Mouse (Mus musculus): ENCODE data around the gene Fermt1. TPM values are rescaled to one million over a fixed set of nuclear protein-coding genes. Genes with fewer than 3 reads are reported as not detected.

The Fermt1 gene
- polyA plus RNA-seq, 1 experiment: 9.1 TPM

DNA sequence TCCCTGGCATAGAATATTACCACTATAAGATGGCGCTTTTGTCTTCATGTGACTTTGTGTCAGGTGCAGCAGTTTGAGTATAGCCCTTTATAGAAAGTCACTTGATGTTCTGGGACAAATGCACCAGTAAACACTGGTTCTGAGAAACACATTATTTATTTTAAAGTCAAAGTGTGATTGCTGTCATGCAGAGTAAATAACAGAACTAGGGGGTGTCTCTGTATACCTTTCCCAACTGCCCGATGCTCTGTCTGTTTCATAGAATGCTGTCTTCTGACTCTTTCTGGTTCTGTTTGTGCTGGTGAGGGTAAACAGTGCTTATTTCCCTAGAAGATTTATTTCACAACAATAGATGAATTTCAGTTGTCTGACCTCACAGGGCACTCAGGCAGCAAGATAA is 82.4 kb downstream of the Fermt1 start:
- H3K27ac ChIP-seq (ENCODE audit: insufficient read depth, low read length): no peak overlapping the region
- H3K9ac ChIP-seq (ENCODE audit: low read depth, poor library complexity, severe bottlenecking): no peak overlapping the region
- no peak overlapping the region for H3K4me3 ChIP-seq (ENCODE audit: low read depth, low read length)
- H3K36me3 ChIP-seq (ENCODE audit: control insufficient read depth, insufficient read depth, low read length, poor library complexity, severe bottlenecking): peaks cover 5% of the 10 kb centered on the region
- H3K27me3 ChIP-seq (ENCODE audit: control insufficient read depth, insufficient read depth, low read length, poor library complexity, severe bottlenecking): no peaks in the 10 kb centered on the region
- no peaks in the 10 kb centered on the region for H3K9me3 ChIP-seq (replicated peaks; ENCODE audit: control insufficient read depth, insufficient read depth, low read length, poor library complexity, severe bottlenecking)
- H3K4me1 ChIP-seq (ENCODE audit: control insufficient read depth, insufficient read depth, low read length): no peaks in the 10 kb centered on the region
- TF ChIP-seq EP300 (IDR thresholded peaks at IDR 0.05; ENCODE audit: insufficient read depth, low read depth, low read length): no peak
- no peak for TF ChIP-seq POLR2A (IDR thresholded peaks at IDR 0.05; ENCODE audit: insufficient read depth, low read length)
- TF ChIP-seq CTCF (IDR thresholded peaks at IDR 0.05; ENCODE audit: low read depth, low read length): no peak

DNA sequence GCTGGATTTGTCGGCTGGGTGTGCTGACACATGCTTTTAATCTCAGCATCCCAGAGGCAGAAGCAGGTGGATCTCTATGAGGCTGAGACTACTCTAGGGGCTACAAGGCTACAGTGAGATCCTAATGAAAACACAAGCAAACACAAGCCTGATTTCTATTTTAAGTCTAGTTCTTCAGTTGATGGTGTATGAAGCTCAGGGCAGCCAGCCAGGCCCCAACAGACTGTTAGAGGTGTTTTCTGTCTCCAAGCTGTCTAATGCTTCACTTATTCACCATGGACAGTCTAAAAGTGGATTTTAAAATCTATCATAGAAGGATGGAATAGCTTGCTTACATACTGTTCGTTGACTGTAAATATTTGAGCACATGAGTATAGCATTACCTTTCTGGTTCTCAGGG is 84.2 kb downstream of the Fermt1 start:
- H3K4me3 ChIP-seq (ENCODE audit: low read depth, low read length): no peak overlapping the region
- H3K9ac ChIP-seq (ENCODE audit: low read depth, poor library complexity, severe bottlenecking): no peak overlapping the region

DNA sequence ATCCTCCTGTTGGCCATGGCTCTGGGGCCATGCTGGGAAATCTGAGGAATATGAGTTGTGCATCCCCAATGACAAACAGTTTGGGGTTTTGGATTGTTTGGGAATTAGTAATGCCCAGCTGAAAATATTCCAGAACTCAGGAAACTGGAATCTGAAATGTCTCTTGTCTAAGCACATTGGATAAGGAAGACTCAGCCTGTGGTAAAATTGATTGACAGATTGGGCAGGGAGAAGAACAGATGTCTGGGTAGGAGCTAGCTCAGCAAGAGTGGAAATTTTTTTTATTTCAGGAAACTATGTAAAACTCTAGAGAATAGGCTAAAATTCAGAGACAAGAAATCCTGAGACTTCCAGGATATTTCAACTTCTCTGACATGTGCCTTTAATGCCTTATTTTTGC is 85.3 kb downstream of the Fermt1 start:
- Histone ChIP-seq H3K27me3 (ENCODE audit: control insufficient read depth, insufficient read depth, low read length, poor library complexity, severe bottlenecking) (no peaks in the 10 kb centered on the region), H3K36me3 (ENCODE audit: control insufficient read depth, insufficient read depth, low read length, poor library complexity, severe bottlenecking) (peaks cover 2% of the 10 kb centered on the region), H3K9ac (ENCODE audit: low read depth, poor library complexity, severe bottlenecking) (no peak overlapping the region), H3K27ac (ENCODE audit: insufficient read depth, low read length) (no peak overlapping the region), H3K4me1 (ENCODE audit: control insufficient read depth, insufficient read depth, low read length) (no peaks in the 10 kb centered on the region), H3K4me3 (ENCODE audit: low read depth, low read length) (no peak overlapping the region), H3K9me3 (replicated peaks; ENCODE audit: control insufficient read depth, insufficient read depth, low read length, poor library complexity, severe bottlenecking) (no peaks in the 10 kb centered on the region)
- TF ChIP-seq CTCF (IDR thresholded peaks at IDR 0.05; ENCODE audit: low read depth, low read length): no peak
- no peak for TF ChIP-seq POLR2A (IDR thresholded peaks at IDR 0.05; ENCODE audit: insufficient read depth, low read length)
- no peak for TF ChIP-seq EP300 (IDR thresholded peaks at IDR 0.05; ENCODE audit: insufficient read depth, low read depth, low read length)

More for the DNA sequence above, 84.2 kb downstream of the Fermt1 start:
- Histone ChIP-seq H3K9me3 (replicated peaks; ENCODE audit: control insufficient read depth, insufficient read depth, low read length, poor library complexity, severe bottlenecking) (no peaks in the 10 kb centered on the region), H3K36me3 (ENCODE audit: control insufficient read depth, insufficient read depth, low read length, poor library complexity, severe bottlenecking) (peaks cover 4% of the 10 kb centered on the region), H3K27me3 (ENCODE audit: control insufficient read depth, insufficient read depth, low read length, poor library complexity, severe bottlenecking) (no peaks in the 10 kb centered on the region), H3K4me1 (ENCODE audit: control insufficient read depth, insufficient read depth, low read length) (no peaks in the 10 kb centered on the region), H3K27ac (ENCODE audit: insufficient read depth, low read length) (no peak overlapping the region)
- TF ChIP-seq EP300 (IDR thresholded peaks at IDR 0.05; ENCODE audit: insufficient read depth, low read depth, low read length) (no peak), POLR2A (IDR thresholded peaks at IDR 0.05; ENCODE audit: insufficient read depth, low read length) (no peak), CTCF (IDR thresholded peaks at IDR 0.05; ENCODE audit: low read depth, low read length) (no peak)

DNA sequence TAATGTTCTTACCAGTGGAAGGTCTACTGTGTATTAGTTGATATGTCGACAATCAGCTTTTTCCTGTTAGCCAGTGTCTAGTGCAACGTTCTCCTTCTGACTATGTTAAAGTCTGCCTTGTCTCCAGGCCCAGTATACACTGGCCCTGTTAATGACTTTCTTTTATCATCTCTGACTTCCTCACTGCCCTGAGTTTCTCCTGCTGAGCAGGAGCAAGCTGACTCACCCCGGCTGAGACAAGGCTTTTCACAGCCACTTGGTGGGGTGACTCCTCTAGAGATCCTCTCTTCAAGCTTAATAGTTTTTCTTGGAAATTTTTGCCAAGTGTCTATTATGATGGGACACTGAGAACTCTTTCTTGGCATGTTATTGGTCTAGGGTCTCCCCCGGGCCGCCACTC is 89.4 kb downstream of the Fermt1 start:
- Histone ChIP-seq H3K27me3 (ENCODE audit: control insufficient read depth, insufficient read depth, low read length, poor library complexity, severe bottlenecking) (no peaks in the 10 kb centered on the region), H3K4me1 (ENCODE audit: control insufficient read depth, insufficient read depth, low read length) (no peaks in the 10 kb centered on the region), H3K36me3 (ENCODE audit: control insufficient read depth, insufficient read depth, low read length, poor library complexity, severe bottlenecking) (peaks cover 2% of the 10 kb centered on the region; the same call in 1 of the 2 replicates), H3K4me3 (ENCODE audit: low read depth, low read length) (no peak overlapping the region), H3K9ac (ENCODE audit: low read depth, poor library complexity, severe bottlenecking) (no peak overlapping the region), H3K27ac (ENCODE audit: insufficient read depth, low read length) (no peak overlapping the region), H3K9me3 (replicated peaks; ENCODE audit: control insufficient read depth, insufficient read depth, low read length, poor library complexity, severe bottlenecking) (no peaks in the 10 kb centered on the region)
- TF ChIP-seq EP300 (IDR thresholded peaks at IDR 0.05; ENCODE audit: insufficient read depth, low read depth, low read length): no peak
- TF ChIP-seq CTCF (IDR thresholded peaks at IDR 0.05; ENCODE audit: low read depth, low read length): no peak
- no peak for TF ChIP-seq POLR2A (IDR thresholded peaks at IDR 0.05; ENCODE audit: insufficient read depth, low read length)

Other genes with a start within 250 kb of the Fermt1 start
- gene Chgb, start 164.6 kb downstream of the Fermt1 start, polyA plus RNA-seq (2011; ENCODE audit: insufficient read depth, insufficient read length, low read depth, missing spikeins): not detected in 2 replicates
- gene Trmt6, start 129.9 kb downstream of the Fermt1 start, polyA plus RNA-seq (2011; ENCODE audit: insufficient read depth, insufficient read length, low read depth, missing spikeins): 53.5 and 54.6 TPM in 2 replicates
- gene Mcm8, start 129.8 kb downstream of the Fermt1 start, polyA plus RNA-seq (2011; ENCODE audit: insufficient read depth, insufficient read length, low read depth, missing spikeins): 36.8 and 42.0 TPM in 2 replicates
- gene Crls1, start 99.2 kb downstream of the Fermt1 start, polyA plus RNA-seq (2011; ENCODE audit: insufficient read depth, insufficient read length, low read depth, missing spikeins): 49.9 and 52.5 TPM in 2 replicates
- gene Lrrn4, start 65.0 kb downstream of the Fermt1 start, polyA plus RNA-seq (2011; ENCODE audit: insufficient read depth, insufficient read length, low read depth, missing spikeins): 18.9 and 20.4 TPM in 2 replicates

Measured in ES-Bruce4 (cell line).